Mouse (Mus musculus) intestine, embryonic 14.5 days (tissue): ENCODE measurements at regions not wholly inside any gene's neighbourhood (a gene's known extent, or its start where the extent isn't known, plus 50 kb on each side); places are given as distances from the start of the nearest gene placed in this dataset.

Source experiments
- ATAC-seq: fragments of 200-750 bp; cut with Nextera tagmentation; replicated peaks from 2 replicates; pipeline ENCODE4 v1.8.0; 2017; ENCODE audit warnings: low read depth, moderate number of reproducible peaks, moderate TSS enrichment, moderate library complexity; ENCODE audit not compliant: low FRiP score, low TSS enrichment
- DNase-seq: peaks from one replicate; pipeline ENCODE4 v3.0.0-alpha.2; 2018; ENCODE audit warnings: low spot score
- H3K27ac ChIP-seq: fragments of 300-500 bp; sonication (generic); 2 replicates; pipeline ENCODE4 v1.5.1; 2014; ENCODE audit warnings: low read depth, mild to moderate bottlenecking, control low read depth
- H3K27me3 ChIP-seq: fragments of 300-500 bp; sonication (generic); replicated peaks from 2 replicates; pipeline ENCODE4 v1.6.1; 2014; ENCODE audit warnings: low read length, control low read depth; ENCODE audit not compliant: control insufficient read depth, insufficient read depth
- H3K36me3 ChIP-seq: fragments of 300-500 bp; sonication (generic); 2 replicates; pipeline ENCODE4 v1.6.1; 2014; ENCODE audit warnings: low read length, control low read depth; ENCODE audit not compliant: control insufficient read depth, insufficient read depth
- H3K4me1 ChIP-seq: fragments of 300-500 bp; sonication (generic); replicated peaks from 2 replicates; pipeline ENCODE4 v1.6.1; 2014; ENCODE audit warnings: low read length, control low read depth, mixed read lengths; ENCODE audit not compliant: control insufficient read depth, insufficient read depth
- H3K4me2 ChIP-seq: fragments of 300-500 bp; sonication (generic); 2 replicates; pipeline ENCODE4 v1.6.1; 2014; ENCODE audit warnings: low read length
- H3K4me3 ChIP-seq: fragments of 300-500 bp; sonication (generic); 2 replicates; pipeline ENCODE4 v1.5.1; 2014; ENCODE audit warnings: low read depth, low read length, control low read depth, mixed read lengths
- H3K9ac ChIP-seq: fragments of 300-500 bp; sonication (generic); 2 replicates; pipeline ENCODE4 v1.6.1; 2014; ENCODE audit warnings: mild to moderate bottlenecking, low read length
- H3K9me3 ChIP-seq: fragments of 300-500 bp; sonication (generic); 2 replicates; pipeline ENCODE4 v1.6.1; 2016; ENCODE audit warnings: low read length, control low read depth; ENCODE audit not compliant: control insufficient read depth
- WGBS: fragments of 180-500 bp; shearing (Covaris S2); extraction: QIAGEN DNeasy Blood & Tissue Kit; methylation state at CpG from one replicate; pipeline ENCODE4 v1.1.7; 2014; 5-methylcytosine and 5-hydroxymethylcytosine counted together

DNA sequence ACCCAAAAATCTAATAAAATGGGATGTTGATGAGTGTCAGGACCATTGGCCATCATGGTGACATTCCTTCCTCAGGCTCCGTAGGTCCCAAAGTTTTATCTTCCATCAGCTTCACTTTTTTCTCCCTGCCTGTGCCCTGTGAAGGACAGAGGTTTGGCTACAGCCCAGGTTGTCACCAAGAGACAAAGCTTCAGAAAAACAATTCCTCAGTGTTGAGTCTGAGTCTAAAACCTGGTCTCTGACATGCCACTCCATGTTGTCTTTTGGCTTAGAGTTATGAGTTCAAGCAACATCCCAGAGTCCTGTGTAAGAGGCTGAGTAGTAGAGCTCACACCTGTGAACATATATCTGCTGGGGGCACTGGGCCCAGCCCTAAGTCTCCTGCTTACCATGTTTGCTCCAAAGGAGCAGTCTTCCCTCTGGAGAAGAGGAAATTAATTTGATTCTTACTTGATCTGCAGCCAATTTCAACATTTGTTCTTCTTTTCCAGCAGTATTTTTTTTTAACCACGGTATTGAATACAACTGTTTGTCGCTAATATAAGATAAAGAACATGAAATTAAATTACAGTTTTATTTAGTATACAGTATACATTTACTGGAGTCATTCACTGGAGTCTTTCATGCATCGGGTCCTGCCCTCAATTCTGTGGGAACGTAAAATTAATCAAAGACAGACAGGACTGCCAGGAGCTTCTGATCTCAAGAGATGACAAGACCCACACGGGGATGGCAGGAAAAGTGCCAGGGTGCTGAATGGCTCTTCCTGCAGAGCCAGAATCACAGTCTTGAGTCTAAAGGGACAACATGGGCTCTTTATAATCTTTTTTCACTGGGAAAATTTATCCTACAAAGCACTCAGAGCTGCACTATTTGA lies 106.5 kb downstream of the Sst start:
- 47% methylated on average over 6 of the region's 6 CpGs for WGBS
- no peak for ATAC-seq
- no peak for DNase-seq

DNA sequence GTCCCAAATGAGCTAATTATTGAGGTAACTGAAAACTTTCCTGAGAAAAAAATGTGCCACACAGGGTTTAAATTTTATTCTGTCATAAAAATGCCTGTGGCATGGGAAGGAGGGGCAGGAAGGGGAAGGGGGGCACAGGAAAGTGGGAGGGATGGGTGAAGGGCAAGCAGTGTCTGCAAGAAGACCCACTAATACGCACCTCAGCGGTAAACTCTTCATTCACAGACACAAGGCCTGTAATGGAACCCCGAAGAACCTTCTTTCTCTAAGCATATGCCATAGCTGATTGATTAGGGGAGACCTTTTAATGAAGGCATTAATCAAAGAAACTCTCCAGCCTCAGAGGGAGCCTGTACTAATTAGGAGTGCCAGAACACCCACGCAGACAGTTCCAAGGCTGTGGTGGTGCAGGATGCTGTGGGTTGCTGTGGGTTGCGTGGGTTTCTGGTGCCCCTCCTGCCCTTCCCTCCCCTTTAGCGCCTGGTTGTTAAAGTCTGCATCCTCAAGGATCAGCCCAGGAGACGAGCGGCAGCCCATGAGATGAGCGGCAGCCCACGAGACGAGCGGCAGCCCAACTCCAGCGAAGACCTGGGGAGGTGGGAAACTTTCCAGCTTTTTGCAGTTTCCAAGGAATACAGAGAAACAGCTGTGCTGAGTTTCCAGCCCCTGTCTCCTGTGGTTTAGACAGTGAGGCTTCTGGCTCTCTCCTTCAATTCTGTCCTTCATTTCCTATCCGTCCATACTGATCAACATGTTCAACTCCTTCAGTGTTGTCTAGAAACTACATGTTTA lies 110.1 kb downstream of the Sst start:
- no peak for ATAC-seq
- Histone ChIP-seq H3K36me3 (no peaks in the 10 kb centered on the region), H3K9ac (no peak overlapping the region), H3K27ac (no peak overlapping the region), H3K4me3 (no peak overlapping the region), H3K4me2 (peak overlapping the region; percentile 22; the same call in 1 of the 2 replicates), H3K9me3 (0 out of 2 replicates have a peak, but pooled peaks cover 5% of the 10 kb centered on the region), H3K27me3 (no peaks in the 10 kb centered on the region), H3K4me1 (peaks cover 10% of the 10 kb centered on the region)
- no peak for DNase-seq
- 40% methylated on average over 14 of the region's 14 CpGs for WGBS

More for the DNA sequence above, 106.5 kb downstream of the Sst start:
- H3K4me2 ChIP-seq = no peak overlapping the region
- H3K27ac ChIP-seq = no peak overlapping the region
- H3K4me1 ChIP-seq = peaks cover 10% of the 10 kb centered on the region
- H3K4me3 ChIP-seq = no peak overlapping the region
- 0 out of 2 replicates have a peak, but pooled peaks cover 5% of the 10 kb centered on the region for H3K9me3 ChIP-seq
- H3K9ac ChIP-seq = no peak overlapping the region
- H3K27me3 ChIP-seq = no peaks in the 10 kb centered on the region
- H3K36me3 ChIP-seq = no peaks in the 10 kb centered on the region

DNA sequence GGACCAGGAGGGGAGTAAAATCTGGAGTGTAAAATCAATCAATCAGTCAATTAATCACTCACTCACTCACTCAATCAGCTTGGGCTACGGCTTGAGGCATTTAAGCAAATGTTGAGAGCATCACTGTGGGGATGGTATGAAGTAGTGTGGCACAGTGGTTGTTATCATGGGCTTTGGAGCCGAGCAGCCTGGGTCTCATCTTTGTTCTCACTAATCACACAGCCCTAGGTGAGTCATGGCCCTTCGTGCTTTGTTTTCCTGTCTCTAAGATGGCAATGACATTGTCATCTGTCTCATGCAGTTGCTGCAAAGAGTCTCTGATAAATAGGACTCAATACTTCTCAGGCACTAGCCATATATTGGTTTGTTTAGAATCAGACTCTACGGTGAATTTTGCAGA lies 112.9 kb downstream of the Sst start:
- H3K4me1 ChIP-seq = peaks cover 8% of the 10 kb centered on the region
- DNase-seq = no peak
- no peaks in the 10 kb centered on the region for H3K36me3 ChIP-seq
- H3K9me3 ChIP-seq = no peaks in the 10 kb centered on the region
- no peak overlapping the region for H3K9ac ChIP-seq
- H3K4me2 ChIP-seq = no peak overlapping the region
- H3K27ac ChIP-seq = no peak overlapping the region
- 52% methylated on average over 4 of the region's 4 CpGs for WGBS
- ATAC-seq = no peak
- no peaks in the 10 kb centered on the region for H3K27me3 ChIP-seq
- H3K4me3 ChIP-seq = no peak overlapping the region

DNA sequence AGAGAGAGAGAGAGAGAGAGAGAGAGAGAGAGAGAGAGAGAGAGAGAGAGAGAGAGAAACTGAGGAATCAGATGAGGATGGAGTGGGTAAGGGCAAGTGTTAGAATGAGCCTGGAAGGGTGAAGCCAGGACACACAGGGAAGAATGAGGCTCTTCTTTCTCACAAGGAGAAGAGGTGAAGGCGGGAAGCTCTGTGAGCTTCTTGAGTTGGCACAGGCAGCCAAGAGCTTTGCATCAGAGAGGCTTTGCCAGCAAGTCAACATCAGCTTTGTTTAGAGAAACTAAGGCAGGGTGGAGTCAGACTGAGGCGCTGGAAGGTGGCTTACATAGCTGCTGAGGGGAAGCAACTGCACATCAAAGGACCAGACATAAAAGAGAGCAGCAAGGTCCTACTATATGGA lies 113.7 kb downstream of the Sst start:
- Histone ChIP-seq H3K27ac (no peak overlapping the region), H3K4me2 (no peak overlapping the region), H3K36me3 (no peaks in the 10 kb centered on the region), H3K4me1 (peaks cover 8% of the 10 kb centered on the region), H3K9ac (no peak overlapping the region), H3K4me3 (no peak overlapping the region), H3K27me3 (no peaks in the 10 kb centered on the region), H3K9me3 (no peaks in the 10 kb centered on the region)
- ATAC-seq (no peak), DNase-seq (no peak)
- WGBS = 38% methylated on average over 2 of the region's 2 CpGs

DNA sequence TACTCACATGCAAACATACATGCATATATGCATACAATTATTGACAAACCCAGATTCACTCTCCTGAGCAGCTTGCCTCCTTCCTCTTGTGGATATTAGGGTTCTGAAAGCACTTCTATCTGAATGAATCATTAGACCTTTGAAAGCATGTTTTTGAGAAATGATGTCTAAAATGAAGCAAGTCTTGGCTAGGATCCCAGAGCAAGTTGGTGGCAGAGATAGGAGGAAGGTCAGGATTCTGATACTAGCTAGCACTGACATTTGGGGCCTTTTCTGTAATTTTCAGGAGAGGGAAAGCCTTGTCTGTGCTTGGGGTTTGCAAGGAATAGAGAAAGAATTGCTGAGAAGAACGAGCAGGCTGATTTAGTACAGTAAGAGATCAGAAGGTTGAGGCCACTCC lies 114.3 kb downstream of the Sst start:
- no peak for ATAC-seq
- Histone ChIP-seq H3K27ac (no peak overlapping the region), H3K4me2 (no peak overlapping the region), H3K4me3 (no peak overlapping the region), H3K9ac (no peak overlapping the region), H3K27me3 (no peaks in the 10 kb centered on the region), H3K36me3 (no peaks in the 10 kb centered on the region), H3K4me1 (peaks cover 8% of the 10 kb centered on the region), H3K9me3 (no peaks in the 10 kb centered on the region)
- 26% methylated on average over 1 of the region's 1 CpGs for WGBS
- no peak for DNase-seq

DNA sequence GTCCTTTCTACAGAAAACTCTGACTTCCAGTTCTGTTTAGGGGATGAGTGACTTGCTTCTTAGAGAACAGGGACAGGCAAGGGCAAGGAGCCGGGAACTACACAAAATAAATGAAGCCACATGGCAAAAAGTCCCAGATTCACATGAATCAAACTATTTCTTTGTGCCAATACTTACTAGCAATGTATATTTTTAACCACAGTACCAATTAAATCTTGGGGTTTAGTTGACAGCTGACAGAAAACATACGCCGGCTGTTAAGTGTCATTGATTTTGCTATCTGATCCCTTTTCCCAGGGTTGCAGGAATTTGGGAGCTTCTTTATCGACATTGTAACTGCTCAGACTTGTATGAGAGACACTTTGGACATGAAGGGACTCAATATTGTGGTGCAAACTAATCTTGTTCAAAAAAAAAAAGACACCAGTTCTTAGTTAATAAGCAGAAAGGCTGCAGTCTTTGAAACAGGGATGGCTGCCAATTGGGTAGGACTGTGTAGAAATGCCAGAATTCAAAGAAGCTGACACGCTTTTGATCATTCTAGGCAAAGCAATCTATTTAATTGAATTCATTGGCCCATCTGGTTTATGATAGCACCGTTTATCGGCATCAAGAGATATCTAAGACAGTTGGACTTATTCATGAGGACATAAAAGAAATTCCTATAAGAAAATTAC lies 132.5 kb downstream of the Sst start:
- ATAC-seq = no peak
- H3K36me3 ChIP-seq = no peaks in the 10 kb centered on the region
- H3K4me2 ChIP-seq = no peak overlapping the region
- H3K9ac ChIP-seq = no peak overlapping the region
- H3K27me3 ChIP-seq = no peaks in the 10 kb centered on the region
- DNase-seq = no peak
- H3K27ac ChIP-seq = no peak overlapping the region
- WGBS = 52% methylated on average over 7 of the region's 7 CpGs
- no peaks in the 10 kb centered on the region for H3K9me3 ChIP-seq
- H3K4me3 ChIP-seq = no peak overlapping the region
- H3K4me1 ChIP-seq = no peaks in the 10 kb centered on the region

DNA sequence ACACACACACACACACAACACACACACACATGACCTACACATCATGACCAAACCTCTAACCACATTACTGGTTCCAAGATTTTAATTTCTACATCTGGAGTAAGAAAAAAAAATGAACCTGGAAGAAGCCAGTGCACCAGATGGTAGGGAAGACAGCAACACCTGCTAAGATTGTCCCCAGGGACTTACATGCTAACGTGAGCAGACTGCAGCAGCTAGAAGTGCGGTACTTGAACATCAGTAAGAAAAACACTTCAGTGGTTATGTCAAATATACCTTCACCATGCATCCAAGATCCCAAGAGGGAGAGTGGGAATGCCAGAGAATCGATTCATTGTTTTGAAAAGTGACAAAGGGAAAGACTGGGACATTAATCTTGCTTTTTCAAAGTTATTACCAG lies 153.7 kb downstream of the Sst start:
- WGBS = 32% methylated on average over 3 of the region's 3 CpGs
- no peaks in the 10 kb centered on the region for H3K4me1 ChIP-seq
- DNase-seq = no peak

DNA sequence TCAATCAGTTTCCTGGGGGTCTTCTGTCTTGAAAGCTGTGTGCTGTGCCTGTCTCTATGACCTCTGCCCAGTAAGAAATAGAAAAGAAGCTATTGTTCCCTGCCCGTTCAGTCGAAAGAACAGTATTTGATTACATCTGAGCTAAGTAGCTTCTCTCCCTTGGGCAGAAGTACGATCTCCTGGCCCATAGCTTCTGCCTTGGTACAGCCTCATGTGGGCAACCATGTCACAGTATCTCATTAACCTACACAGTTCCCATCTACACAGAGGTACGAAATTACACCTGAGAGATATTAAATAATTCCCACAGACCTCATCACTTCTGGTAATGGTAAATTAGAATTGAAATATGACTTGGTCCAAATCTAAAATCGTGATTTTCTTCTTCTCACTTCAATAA lies 155.0 kb downstream of the Sst start:
- H3K9ac ChIP-seq = no peak overlapping the region
- DNase-seq = no peak
- H3K27ac ChIP-seq = no peak overlapping the region
- no peaks in the 10 kb centered on the region for H3K4me1 ChIP-seq
- no peak overlapping the region for H3K4me2 ChIP-seq
- no peak overlapping the region for H3K4me3 ChIP-seq
- WGBS = 66% methylated on average over 5 of the region's 5 CpGs
- H3K9me3 ChIP-seq = no peaks in the 10 kb centered on the region
- H3K27me3 ChIP-seq = no peaks in the 10 kb centered on the region
- H3K36me3 ChIP-seq = no peaks in the 10 kb centered on the region
- ATAC-seq = no peak

More for the DNA sequence above, 153.7 kb downstream of the Sst start:
- no peak overlapping the region for H3K4me3 ChIP-seq
- no peaks in the 10 kb centered on the region for H3K27me3 ChIP-seq
- H3K4me2 ChIP-seq = no peak overlapping the region
- no peaks in the 10 kb centered on the region for H3K9me3 ChIP-seq
- no peak overlapping the region for H3K9ac ChIP-seq
- no peak for ATAC-seq
- H3K27ac ChIP-seq = no peak overlapping the region
- H3K36me3 ChIP-seq = no peaks in the 10 kb centered on the region
